Mouse (Mus musculus) myocyte (in vitro differentiated cells): ENCODE results near the gene Naa30.

Experiments
- CEBPB ChIP-seq: IDR thresholded peaks from 2 replicates; pipeline ENCODE4 v1.6.1; 2011; ENCODE audit warnings: mild to moderate bottlenecking, moderate library complexity; ENCODE audit not compliant: poor library complexity, insufficient read depth, severe bottlenecking
- E2F4 ChIP-seq: IDR thresholded peaks from one replicate; pipeline ENCODE4 v1.6.1; 2011; ENCODE audit warnings: mild to moderate bottlenecking, control low read depth, moderate library complexity; ENCODE audit not compliant: insufficient read depth
- MAX ChIP-seq: IDR thresholded peaks from one replicate; pipeline ENCODE4 v1.6.1; 2011; ENCODE audit warnings: low read depth, mild to moderate bottlenecking, control low read depth
- MYOD1 ChIP-seq, 3 experiments: IDR thresholded peaks; one replicate each; pipeline ENCODE4 v1.6.1; 2011; ENCODE audit warnings: control low read depth in 2 of 3, low read depth in 2 of 3, mild to moderate bottlenecking in 2 of 3, moderate library complexity in 1 of 3; ENCODE audit not compliant: insufficient read length in 2 of 3, control insufficient read depth in 1 of 3
- MYOG ChIP-seq, 3 experiments: IDR thresholded peaks; one replicate each; pipeline ENCODE4 v1.6.1; 2011; ENCODE audit warnings: control low read depth in 2 of 3, low read depth in 2 of 3, mild to moderate bottlenecking in 2 of 3; ENCODE audit not compliant: insufficient read length in 2 of 3, control insufficient read depth in 1 of 3, insufficient read depth in 1 of 3
- POLR2A ChIP-seq: IDR thresholded peaks from one replicate; pipeline ENCODE4 v1.6.1; 2011; ENCODE audit warnings: low read depth, mild to moderate bottlenecking, control low read depth, moderate library complexity; ENCODE audit not compliant: insufficient read length
- POLR2AphosphoS2 ChIP-seq: IDR thresholded peaks from one replicate; pipeline ENCODE4 v1.6.1; 2011; ENCODE audit warnings: low read depth, control low read depth; ENCODE audit not compliant: insufficient read length
- REST ChIP-seq: IDR thresholded peaks from one replicate; pipeline ENCODE4 v1.6.1; 2011; ENCODE audit warnings: mild to moderate bottlenecking, control low read depth, moderate library complexity; ENCODE audit not compliant: insufficient read depth, insufficient read length
- TCF12 ChIP-seq: IDR thresholded peaks from one replicate; pipeline ENCODE4 v1.6.1; 2011; ENCODE audit warnings: mild to moderate bottlenecking, control low read depth; ENCODE audit not compliant: poor library complexity, insufficient read depth, severe bottlenecking
- USF1 ChIP-seq: IDR thresholded peaks from one replicate; pipeline ENCODE4 v1.6.1; 2011; ENCODE audit warnings: low read depth, mild to moderate bottlenecking, control low read depth, moderate library complexity

GRCm38 (mm10) chr14:49132391-49132790, 39.6 kb upstream of the Naa30 start:
- TF ChIP-seq USF1 (no peak), MAX (no peak), TCF12 (no peak), CEBPB (no peak), E2F4 (no peak), MYOD1 (IDR thresholded peaks at IDR 0.05; ENCODE audit: control insufficient read depth in 1 of 3, insufficient read length in 2 of 3, low read depth in 2 of 3) (no peak), POLR2A (no peak), MYOG (IDR thresholded peaks at IDR 0.05; ENCODE audit: control insufficient read depth in 1 of 3, insufficient read depth in 1 of 3, insufficient read length in 2 of 3, low read depth in 2 of 3) (no peak), REST (no peak), POLR2AphosphoS2 (no peak)
